Mouse (Mus musculus) adrenal gland, postnatal 14 days (tissue): ENCODE results near the gene Zfp592. TPM values are rescaled to one million over a fixed set of nuclear protein-coding genes. Genes with fewer than 3 reads are reported as not detected.
"Not testable (repeated sequence)": the region's sequence is repeated elsewhere in the genome, so short reads cannot be mapped to it uniquely, and the experiment has no call there.

ENCODE experiments used
- DNase-seq: peaks from one replicate; pipeline ENCODE4 v3.0.0; 2021; ENCODE audit warnings: mixed read lengths
- long read RNA-seq, 2 experiments: library from polyadenylated mRNA; stranded (forward); transcript quantifications; one replicate each; pipeline ENCODE4 v2.0.0; 2021
- total RNA-seq: library from RNA; stranded (reverse); gene quantifications from 2 replicates; pipeline ENCODE4 v1.2.3, GENCODE M21; 2021

Zfp592 gene
- 32.5 and 35.7 TPM in 2 replicates for total RNA-seq
- long read RNA-seq, experiment 1, full-length matches to known transcripts = 4 of 8 reads
- long read RNA-seq, experiment 1, partial matches to known transcripts = 3 of 8 reads
- long read RNA-seq, experiment 1, other reads (novel, unspliced or antisense) = 1 of 8 reads
- long read RNA-seq, experiment 2, full-length matches to known transcripts = 4 of 15 reads
- long read RNA-seq, experiment 2, partial matches to known transcripts = 7 of 15 reads
- long read RNA-seq, experiment 2, other reads (novel, unspliced or antisense) = 4 of 15 reads

- DNase-seq = peak; percentile 94
Measured at GRCm38 (mm10) chr7:80992980-80993833, at the start of gene Zfp592. Zfp592 (plus strand) TSS chr7:80993681.

- DNase-seq = peak; percentile 95
Measured at GRCm38 (mm10) chr7:80947445-80948350, 45.8 kb upstream of the Zfp592 start, which contains the start of gene Sec11a. Sec11a (minus strand) TSS chr7:80947780.

- no peak for DNase-seq
Measured at GRCm38 (mm10) chr7:80951461-80951860, 42.0 kb upstream of the Zfp592 start.

GRCm38 (mm10) chr7:80952140-80952539, 41.3 kb upstream of the Zfp592 start:
- DNase-seq = no peak

- no peak for DNase-seq
Measured at GRCm38 (mm10) chr7:80954251-80954650, 39.2 kb upstream of the Zfp592 start.

- DNase-seq = no peak
Measured at GRCm38 (mm10) chr7:80956891-80957290, 36.6 kb upstream of the Zfp592 start.

- DNase-seq = no peak
Measured at GRCm38 (mm10) chr7:80959003-80959402, 34.5 kb upstream of the Zfp592 start.

- DNase-seq = no peak
Measured at GRCm38 (mm10) chr7:80962799-80963198, 30.7 kb upstream of the Zfp592 start.

- DNase-seq = peak; percentile 69
Measured at GRCm38 (mm10) chr7:80970913-80971312, 22.6 kb upstream of the Zfp592 start.

- DNase-seq = no peak
Measured at GRCm38 (mm10) chr7:80971419-80971818, 22.1 kb upstream of the Zfp592 start.

GRCm38 (mm10) chr7:80972082-80972481, 21.4 kb upstream of the Zfp592 start:
- DNase-seq = no peak

- DNase-seq = not testable (repeated sequence)
Measured at GRCm38 (mm10) chr7:80972920-80973637, 20.4 kb upstream of the Zfp592 start.

- not testable (repeated sequence) for DNase-seq
Measured at GRCm38 (mm10) chr7:80973638-80974015, 19.9 kb upstream of the Zfp592 start.

GRCm38 (mm10) chr7:80980566-80980965, 12.9 kb upstream of the Zfp592 start:
- no peak for DNase-seq

GRCm38 (mm10) chr7:80986458-80987187, 6.9 kb upstream of the Zfp592 start:
- DNase-seq = no peak

GRCm38 (mm10) chr7:80987805-80988625, 5.5 kb upstream of the Zfp592 start:
- DNase-seq = no peak

- DNase-seq = peak; percentile 25
Measured at GRCm38 (mm10) chr7:80990276-80990675, 3.2 kb upstream of the Zfp592 start.

- no peak for DNase-seq
Measured at GRCm38 (mm10) chr7:80991589-80991988, 1.9 kb upstream of the Zfp592 start.

GRCm38 (mm10) chr7:80992063-80992462, 1.4 kb upstream of the Zfp592 start:
- no peak for DNase-seq

- peak; percentile 71 for DNase-seq
Measured at GRCm38 (mm10) chr7:80992631-80992979, 876 bp upstream of the Zfp592 start.
